Mouse (Mus musculus) ES-Bruce4 (cell line): ENCODE results near the gene Rai1.

Source experiments
- CTCF ChIP-seq: IDR thresholded peaks from one replicate; pipeline ENCODE4 v1.8.1; 2011; ENCODE audit warnings: low read depth, low read length
- EP300 ChIP-seq: IDR thresholded peaks from 2 replicates; pipeline ENCODE4 v1.6.1; 2011; ENCODE audit warnings: low read depth, low read length; ENCODE audit not compliant: insufficient read depth

- no peak for TF ChIP-seq CTCF
- no peak for TF ChIP-seq EP300
Measured at GRCm38 (mm10) chr11:60178506-60178905, 73.7 kb downstream of the Rai1 start.
